Mouse (Mus musculus): Measurements from ENCODE around the gene Nhp2.
"Not testable (repeated sequence)": the region's sequence is repeated elsewhere in the genome, so short reads cannot be mapped to it uniquely, and the experiment has no call there.

The Nhp2 gene

GRCm38 (mm10) chr11:51658291-51658690 lies 38.8 kb downstream of the Nhp2 start:
- DNase-seq (ENCODE audit: low read depth, low spot score): no peak

DNA sequence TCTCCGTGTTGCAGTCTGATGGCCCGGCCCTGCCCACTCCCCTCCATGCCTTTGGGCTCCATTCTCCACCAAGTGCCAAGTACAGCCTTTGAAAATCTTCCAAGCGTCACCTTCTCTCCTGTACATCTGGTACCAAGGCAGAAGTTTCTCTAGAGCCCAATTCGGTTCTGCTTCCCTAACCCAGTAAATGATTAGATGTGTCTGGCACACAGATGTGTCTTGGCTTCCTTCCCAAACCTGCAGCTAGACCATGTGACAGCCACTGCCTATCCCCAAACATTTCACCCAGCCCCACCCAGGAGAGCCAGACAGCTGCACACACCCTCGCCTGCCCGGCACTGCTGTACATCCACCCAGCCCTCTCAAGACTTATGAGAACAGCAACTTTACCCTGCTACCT lies 39.2 kb downstream of the Nhp2 start:
- no peak for DNase-seq (ENCODE audit: low read depth, low spot score)

DNA sequence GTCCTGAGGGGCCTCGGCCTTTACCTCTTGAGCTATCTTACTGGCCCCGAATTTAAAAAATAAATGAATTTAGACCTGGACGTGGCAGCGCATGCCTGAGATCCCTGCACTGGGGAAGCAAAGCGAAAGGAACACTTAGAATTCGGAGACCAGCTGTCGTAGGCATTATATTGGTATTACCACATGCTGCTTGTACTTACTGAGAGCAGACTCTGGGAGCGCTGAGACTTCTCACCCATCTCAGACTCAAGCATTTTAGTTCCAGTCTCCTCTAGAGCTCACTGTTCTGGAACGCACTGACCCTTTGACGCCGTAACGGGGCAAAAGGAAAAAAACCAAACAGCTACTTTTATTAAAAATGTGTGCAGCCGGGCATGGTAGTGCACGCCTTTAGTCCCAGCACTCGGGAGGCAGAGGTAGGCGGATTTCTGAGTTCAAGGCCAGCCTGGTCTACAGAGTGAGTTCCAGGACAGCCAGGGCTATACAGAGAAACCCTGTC lies 42.4 kb downstream of the Nhp2 start:
- no peak for DNase-seq (ENCODE audit: low read depth, low spot score)

DNA sequence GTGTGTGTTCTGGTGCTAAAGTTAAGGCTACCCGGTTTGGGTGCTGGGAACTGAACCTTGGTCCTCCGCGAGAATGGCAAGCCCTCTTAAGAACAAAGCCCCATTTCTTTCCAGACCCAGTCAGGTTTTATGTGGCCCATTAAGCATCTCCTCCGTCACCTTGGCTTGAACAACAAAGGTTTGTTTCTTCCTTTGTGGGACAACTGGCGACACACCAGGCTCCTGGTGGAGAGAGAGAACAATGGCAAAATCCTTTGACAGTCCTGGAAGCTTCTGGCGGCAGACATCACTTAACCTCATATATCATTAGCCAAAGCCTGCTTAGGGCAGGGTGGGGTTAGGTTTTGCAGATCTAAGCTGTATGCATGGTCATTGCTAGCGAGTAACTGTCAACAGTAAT lies 43.1 kb downstream of the Nhp2 start:
- DNase-seq (ENCODE audit: low read depth, low spot score): no peak

GRCm38 (mm10) chr11:51664747-51665146 lies 45.2 kb downstream of the Nhp2 start:
- DNase-seq (ENCODE audit: low read depth, low spot score): not testable (repeated sequence)

DNA sequence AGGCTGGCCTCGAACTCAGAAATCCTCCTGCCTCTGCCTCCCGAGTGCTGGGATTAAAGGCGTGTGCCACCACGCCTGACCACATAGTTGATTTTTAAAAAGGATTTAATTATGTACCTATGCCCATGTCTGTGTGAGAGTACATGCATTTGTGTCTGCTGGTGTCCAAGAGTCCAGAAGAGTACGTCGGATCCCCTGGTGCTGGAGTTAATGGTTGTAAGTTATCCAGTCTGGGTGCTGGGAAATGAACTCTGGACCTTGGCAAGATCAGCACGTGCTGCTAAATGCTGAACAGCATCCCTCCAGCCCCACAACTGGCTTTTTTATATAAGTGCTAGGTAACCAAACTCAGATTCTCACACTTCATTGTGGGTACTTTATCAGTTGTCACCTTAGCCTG lies 51.3 kb downstream of the Nhp2 start:
- no peak for DNase-seq (ENCODE audit: low read depth, low spot score)

- DNase-seq (ENCODE audit: low read depth, low spot score): no peak
Observed at GRCm38 (mm10) chr11:51671376-51671775, 51.8 kb downstream of the Nhp2 start.

DNA sequence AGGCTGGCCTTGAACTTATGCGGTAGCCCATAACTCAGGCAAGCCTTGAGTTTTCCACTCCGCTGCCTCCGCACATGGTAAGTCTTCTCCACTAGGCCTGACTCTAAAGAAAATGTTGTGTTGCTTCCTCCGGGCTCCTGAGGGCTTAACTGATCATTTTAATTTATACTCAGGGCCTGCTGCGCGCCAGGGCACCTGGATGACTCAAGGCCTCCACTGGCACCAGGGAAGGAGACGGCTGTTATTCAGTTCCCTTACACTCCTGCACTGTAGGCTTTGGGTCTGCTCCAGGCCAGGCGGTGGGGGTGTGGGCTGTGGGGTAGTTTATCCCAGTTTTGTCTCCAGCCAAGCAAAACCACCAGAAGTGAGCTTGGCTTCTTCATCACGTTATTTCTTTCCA lies 53.8 kb downstream of the Nhp2 start:
- no peak for DNase-seq (ENCODE audit: low read depth, low spot score)
